Mouse (Mus musculus) kidney, adult 2 months (tissue): Measurements from ENCODE around the gene Zdhhc11. TPM values are rescaled to one million over a fixed set of nuclear protein-coding genes. Genes with fewer than 3 reads are reported as not detected.

Source experiments
- DNase-seq: peaks from one replicate; pipeline ENCODE4 v3.0.0; 2021
- H3K27ac ChIP-seq: fragments of 200-500 bp; 2 replicates; pipeline ENCODE4 v1.5.1; 2012; ENCODE audit warnings: low read depth, low read length, control low read depth, inconsistent platforms; ENCODE audit not compliant: insufficient read depth
- H3K27me3 ChIP-seq: fragments of 200-500 bp; replicated peaks from 2 replicates; pipeline ENCODE4 v1.6.1; 2012; ENCODE audit warnings: mild to moderate bottlenecking, moderate library complexity, low read length, inconsistent platforms; ENCODE audit not compliant: control insufficient read depth, insufficient read depth
- H3K36me3 ChIP-seq: fragments of 200-500 bp; 2 replicates; pipeline ENCODE4 v1.6.1; 2012; ENCODE audit warnings: mild to moderate bottlenecking, moderate library complexity, low read length, inconsistent platforms; ENCODE audit not compliant: control insufficient read depth, insufficient read depth
- H3K4me1 ChIP-seq: fragments of 200-500 bp; 2 replicates; pipeline ENCODE4 v1.6.1; 2011; ENCODE audit warnings: low read length; ENCODE audit not compliant: control insufficient read depth, insufficient read depth
- H3K4me3 ChIP-seq: fragments of 200-500 bp; 2 replicates; pipeline ENCODE4 v1.5.1; 2011; ENCODE audit warnings: mild to moderate bottlenecking, low read depth, low read length, control low read depth; ENCODE audit not compliant: insufficient read depth
- CTCF ChIP-seq: fragments of 200-500 bp; conservative IDR thresholded peaks from 2 replicates; pipeline ENCODE4 v1.5.1; 2011; ENCODE audit warnings: low read depth, mild to moderate bottlenecking, control low read depth, low read length, moderate library complexity, mixed read lengths; ENCODE audit not compliant: insufficient read depth, insufficient read length
- POLR2A ChIP-seq: fragments of 200-500 bp; IDR thresholded peaks from one replicate; pipeline ENCODE4 v1.6.1; 2011; ENCODE audit warnings: low read depth, low read length, control low read depth
- WGBS: fragments of 180-500 bp; shearing (Covaris S2); methylation state at CpG from one replicate; pipeline ENCODE4 v1.1.7; 2018; 5-methylcytosine and 5-hydroxymethylcytosine counted together
- polyA plus RNA-seq: library from polyadenylated mRNA; depleted of rRNA; stranded (reverse); fragments of >200 nt; gene quantifications from 2 replicates; pipeline ENCODE4 v1.2.3, GENCODE M21; 2012; rRNA removed

The Zdhhc11 gene
- polyA plus RNA-seq, 1 experiment = not detected

DNA sequence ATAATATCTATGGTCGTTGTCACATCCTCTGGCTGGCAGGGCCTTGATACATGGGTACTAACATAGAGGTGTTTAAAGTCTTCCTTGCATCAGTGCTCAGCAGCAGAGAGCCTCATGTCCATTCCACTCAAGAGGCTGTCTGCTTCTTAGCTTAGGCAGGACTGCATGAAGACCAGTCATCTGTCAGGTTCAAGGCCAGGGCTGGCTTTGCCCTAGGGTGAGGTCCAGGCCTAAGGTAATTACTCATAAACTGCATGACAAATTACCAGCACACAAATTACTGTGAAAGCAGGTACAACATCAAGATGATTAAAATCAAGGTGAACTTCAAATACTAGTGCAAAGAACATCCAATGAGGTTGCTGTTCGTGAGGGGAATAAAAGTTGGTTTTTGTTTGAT is 72.1 kb downstream of the Zdhhc11 start:
- WGBS = 94% methylated on average over 2 of the region's 2 CpGs
- Histone ChIP-seq H3K27me3 (no peaks in the 10 kb centered on the region), H3K4me3 (no peak overlapping the region), H3K27ac (no peak overlapping the region), H3K4me1 (no peaks in the 10 kb centered on the region), H3K36me3 (no peaks in the 10 kb centered on the region)
- DNase-seq = no peak
- TF ChIP-seq CTCF (no peak), POLR2A (no peak)

DNA sequence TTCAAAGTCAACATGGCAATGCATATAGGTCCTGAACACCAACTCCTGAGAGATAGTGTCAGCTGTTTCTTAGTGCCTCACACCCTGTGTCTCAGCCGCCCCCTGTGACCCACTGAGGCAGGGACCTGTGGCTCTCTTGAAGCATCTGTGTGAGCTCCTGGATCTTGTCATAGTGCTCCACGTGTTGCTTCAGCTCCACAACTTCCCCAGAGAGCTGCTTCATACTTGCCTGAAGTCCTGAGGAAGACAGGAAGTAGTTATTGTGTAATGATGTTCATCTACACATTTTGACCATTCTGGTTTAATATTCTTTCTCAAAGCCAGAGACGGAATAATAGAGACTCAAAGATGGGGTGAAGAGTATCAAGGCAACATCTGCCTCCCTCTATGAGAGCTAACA is 76.3 kb downstream of the Zdhhc11 start:
- TF ChIP-seq POLR2A = no peak
- no peak for TF ChIP-seq CTCF
- WGBS = 87% methylated on average over 3 of the region's 3 CpGs
- H3K36me3 ChIP-seq = no peaks in the 10 kb centered on the region
- H3K4me3 ChIP-seq = no peak overlapping the region
- DNase-seq = no peak
- no peaks in the 10 kb centered on the region for H3K4me1 ChIP-seq
- H3K27me3 ChIP-seq = no peaks in the 10 kb centered on the region
- H3K27ac ChIP-seq = no peak overlapping the region

Other genes with a start within 250 kb of the Zdhhc11 start
- gene Slc12a7, start 230.8 kb upstream of the Zdhhc11 start, polyA plus RNA-seq = 104 and 109 TPM in 2 replicates
- gene Nkd2, start 116.2 kb upstream of the Zdhhc11 start, polyA plus RNA-seq = 1.2 and 1.3 TPM in 2 replicates
- gene Trip13, start 26.1 kb upstream of the Zdhhc11 start, polyA plus RNA-seq = 0.22 and 0.25 TPM in 2 replicates
- gene Brd9, start 26.0 kb upstream of the Zdhhc11 start, polyA plus RNA-seq = 18.0 and 20.2 TPM in 2 replicates
- gene Tppp, start 45.6 kb downstream of the Zdhhc11 start, polyA plus RNA-seq = 4.3 and 4.5 TPM in 2 replicates
- gene Cep72, start 98.4 kb downstream of the Zdhhc11 start, polyA plus RNA-seq = 1.8 and 2.2 TPM in 2 replicates
- 76.3 and 90.9 TPM in 2 replicates for gene Slc9a3, start 157.6 kb downstream of the Zdhhc11 start, polyA plus RNA-seq
- 48.0 and 56.4 TPM in 2 replicates for gene Exoc3, start 244.9 kb downstream of the Zdhhc11 start, polyA plus RNA-seq